In the genomic region with DNA sequence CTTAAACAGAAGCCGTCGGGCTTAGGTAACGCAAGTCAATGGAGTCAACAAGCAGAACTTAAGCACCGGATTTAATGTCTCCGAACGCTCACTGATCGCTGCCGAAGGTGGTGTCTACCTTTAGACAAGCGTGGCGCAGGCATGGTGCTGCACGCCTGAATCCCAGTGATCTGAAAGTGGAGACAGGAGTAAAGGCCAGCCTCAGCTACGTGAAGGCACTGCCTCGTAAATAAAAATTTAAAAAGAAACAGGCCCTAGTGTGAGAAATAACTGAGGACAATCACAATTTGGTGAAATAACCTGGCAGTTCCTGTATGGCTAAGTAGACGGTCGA, we compare ENCODE assay signal across 8 mouse cellular contexts. TPM values are rescaled to one million over a fixed set of nuclear protein-coding genes. Genes with fewer than 3 reads are reported as not detected.
DNase-seq lines count a peak whose midpoint lies in the region; ATAC-seq and TF ChIP-seq lines count a peak whose summit lies in the region.

No protein-coding gene starts in this region.

- ATAC-seq in embryonic facial prominence, embryonic 13.5 days (ENCODE audit: insufficient number of reproducible peaks, insufficient read depth, low FRiP score, low TSS enrichment, low read depth): no peak
- peak; percentile 25 for ATAC-seq in intestine, embryonic 16.5 days
- ATAC-seq in neural tube, embryonic 12.5 days (ENCODE audit: low FRiP score, low read depth): no peak

- under 1% methylated on average over 15 of the region's 15 CpGs for WGBS in embryonic facial prominence, embryonic 13.5 days
- WGBS in intestine, embryonic 16.5 days: under 1% methylated on average over 15 of the region's 15 CpGs
- WGBS in neural tube, embryonic 12.5 days: under 1% methylated on average over 15 of the region's 15 CpGs

- no peaks in the 10 kb centered on the region for H3K27me3 ChIP-seq in embryonic facial prominence, embryonic 13.5 days
- no peaks in the 10 kb centered on the region for H3K27me3 ChIP-seq in intestine, embryonic 16.5 days (replicated peaks; ENCODE audit: control insufficient read depth, insufficient read depth, low read length)
- H3K27me3 ChIP-seq in neural tube, embryonic 12.5 days (replicated peaks): no peaks in the 10 kb centered on the region

- peak overlapping the region; percentile 94 for H3K9ac ChIP-seq in embryonic facial prominence, embryonic 13.5 days
- peak overlapping the region; percentile 78 for H3K9ac ChIP-seq in intestine, embryonic 16.5 days (ENCODE audit: low read depth, low read length)
- H3K9ac ChIP-seq in neural tube, embryonic 12.5 days: peak overlapping the region; percentile 59

- H3K4me2 ChIP-seq in embryonic facial prominence, embryonic 13.5 days: peak overlapping the region; percentile 72
- peak overlapping the region; percentile 79 for H3K4me2 ChIP-seq in intestine, embryonic 16.5 days (ENCODE audit: low read depth, low read length)
- H3K4me2 ChIP-seq in neural tube, embryonic 12.5 days (replicated peaks): peak overlapping the region; percentile 60

- H3K4me3 ChIP-seq in layer of hippocampus, adult 2 months: peak overlapping the region; percentile 80
- peak overlapping the region; percentile 80 for H3K4me3 ChIP-seq in embryonic facial prominence, embryonic 13.5 days
- H3K4me3 ChIP-seq in intestine, embryonic 16.5 days (ENCODE audit: low read length): peak overlapping the region; percentile 79
- peak overlapping the region; percentile 64 for H3K4me3 ChIP-seq in neural tube, embryonic 12.5 days

- peaks cover 38% of the 10 kb centered on the region for H3K4me1 ChIP-seq in embryonic facial prominence, embryonic 13.5 days
- H3K4me1 ChIP-seq in intestine, embryonic 16.5 days (ENCODE audit: control insufficient read depth, insufficient read depth, low read length): peaks cover 12% of the 10 kb centered on the region
- peaks cover 26% of the 10 kb centered on the region for H3K4me1 ChIP-seq in neural tube, embryonic 12.5 days

- H3K27ac ChIP-seq in layer of hippocampus, adult 2 months: peak overlapping the region; percentile 96
- H3K27ac ChIP-seq in embryonic facial prominence, embryonic 13.5 days: peak overlapping the region; percentile 95
- H3K27ac ChIP-seq in intestine, embryonic 16.5 days (ENCODE audit: low read length): peak overlapping the region; percentile 88
- peak overlapping the region; percentile 72 for H3K27ac ChIP-seq in neural tube, embryonic 12.5 days

- H3K9me3 ChIP-seq in embryonic facial prominence, embryonic 13.5 days: no peaks in the 10 kb centered on the region
- H3K9me3 ChIP-seq in intestine, embryonic 16.5 days (ENCODE audit: control insufficient read depth, low read length): no peaks in the 10 kb centered on the region
- H3K9me3 ChIP-seq in neural tube, embryonic 12.5 days: no peaks in the 10 kb centered on the region

- TF ChIP-seq CTCF in layer of hippocampus, adult 2 months (conservative IDR thresholded peaks at IDR 0.05): no peak

- DNase-seq in layer of hippocampus, adult 2 months (ENCODE audit: low spot score in 2 of 2): no peak
- DNase-seq in layer of hippocampus, postnatal 14 days (ENCODE audit: low spot score in 2 of 2): no peak
- no peak for DNase-seq in ovary, postnatal 14 days (ENCODE audit: low spot score)
- no peak for DNase-seq in kidney, postnatal 25 days
- no peak for DNase-seq in urinary bladder, adult 18-20 months (ENCODE audit: low spot score in 2 of 2)

- peaks cover 4% of the 10 kb centered on the region for H3K36me3 ChIP-seq in embryonic facial prominence, embryonic 13.5 days
- H3K36me3 ChIP-seq in intestine, embryonic 16.5 days (ENCODE audit: control insufficient read depth, insufficient read depth, low read length): no peaks in the 10 kb centered on the region
- H3K36me3 ChIP-seq in neural tube, embryonic 12.5 days: peaks cover 5% of the 10 kb centered on the region; the same call in 1 of the 2 replicates

RNA-seq across cellular contexts. Expression of a gene that starts 0.6 kb away (rescaled TPM):
- total RNA-seq in layer of hippocampus, adult 2 months (2021): 10 to 100 TPM; 32.4 to 37.4 TPM
- 10 to 100 TPM; 38.7 to 38.9 TPM for total RNA-seq in layer of hippocampus, postnatal 14 days (2021)
- 23.5 and 24.1 TPM in 2 replicates for polyA plus RNA-seq in embryonic facial prominence, embryonic 13.5 days (2015; fragmentation: Nextera tagmentation; extraction: Ambion mirVana)
- polyA plus RNA-seq in intestine, embryonic 16.5 days (2015; fragmentation: Nextera tagmentation; extraction: Ambion mirVana): 10.7 and 11.4 TPM in 2 replicates
- polyA plus RNA-seq in neural tube, embryonic 12.5 days (2016; fragmentation: Nextera tagmentation; extraction: Ambion mirVana): 35.2 and 35.6 TPM in 2 replicates

RNA-seq across cellular contexts. Expression of a gene that starts 1.6 kb away (rescaled TPM):
- 1 to 10 TPM; 4.6 to 7.9 TPM for total RNA-seq in layer of hippocampus, adult 2 months (2021)
- 1 to 10 TPM; 8.3 to 9.7 TPM for total RNA-seq in layer of hippocampus, postnatal 14 days (2021)
- 44.9 and 45.3 TPM in 2 replicates for polyA plus RNA-seq in embryonic facial prominence, embryonic 13.5 days (2015; fragmentation: Nextera tagmentation; extraction: Ambion mirVana)
- polyA plus RNA-seq in intestine, embryonic 16.5 days (2015; fragmentation: Nextera tagmentation; extraction: Ambion mirVana): 17.1 and 18.2 TPM in 2 replicates
- polyA plus RNA-seq in neural tube, embryonic 12.5 days (2016; fragmentation: Nextera tagmentation; extraction: Ambion mirVana): 22.2 and 23.7 TPM in 2 replicates
